Mouse (Mus musculus) spleen, postnatal 14 days (tissue): ENCODE measurements around the gene Fgf2.

Experiments
- DNase-seq, 2 experiments: peaks; one replicate each; pipeline ENCODE4 v3.0.0; 2021 to 2022; ENCODE audit warnings: low spot score in 2 of 2

Gene Fgf2

DNA sequence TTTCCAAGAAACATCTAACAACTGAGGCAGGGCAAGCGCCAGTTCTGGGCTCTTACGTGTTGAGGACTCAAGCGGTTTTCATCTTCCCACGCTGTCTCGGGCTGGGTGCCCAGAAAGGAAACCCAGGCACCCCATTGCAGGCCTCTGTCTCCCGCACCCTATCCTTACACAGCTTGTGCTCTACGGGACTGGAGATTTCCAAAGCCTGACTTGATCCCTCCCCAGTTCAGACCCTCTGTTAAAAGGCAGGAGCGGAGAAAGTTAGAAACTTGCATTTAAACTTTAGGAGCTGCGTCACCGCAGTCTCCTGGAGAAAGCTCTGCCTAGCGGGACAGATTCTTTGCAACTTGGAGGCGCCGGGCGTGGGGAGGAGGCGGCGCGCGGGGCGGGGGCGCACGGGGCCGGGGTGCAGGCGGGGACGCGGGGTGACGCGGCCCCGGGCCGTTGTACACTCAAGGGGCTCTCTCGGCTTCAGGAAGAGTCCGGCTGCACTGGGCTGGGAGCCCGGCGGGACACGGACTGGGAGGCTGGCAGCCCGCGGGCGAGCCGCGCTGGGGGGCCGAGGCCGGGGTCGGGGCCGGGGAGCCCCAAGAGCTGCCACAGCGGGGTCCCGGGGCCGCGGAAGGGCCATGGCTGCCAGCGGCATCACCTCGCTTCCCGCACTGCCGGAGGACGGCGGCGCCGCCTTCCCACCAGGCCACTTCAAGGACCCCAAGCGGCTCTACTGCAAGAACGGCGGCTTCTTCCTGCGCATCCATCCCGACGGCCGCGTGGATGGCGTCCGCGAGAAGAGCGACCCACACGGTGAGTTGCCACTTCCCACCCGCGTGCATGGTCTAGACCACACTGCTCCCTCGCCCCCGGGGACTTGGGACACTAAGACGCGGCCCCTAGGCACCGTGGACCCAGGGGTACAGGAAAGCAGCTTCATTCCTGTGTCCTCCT is at the start of gene Fgf2:
TSS of gene Fgf2 (plus strand) at position 126 of the 945 bp plus-strand sequence.
- no peak for DNase-seq

GRCm38 (mm10) chr3:37299470-37299869 is 48.7 kb upstream of the Fgf2 start:
- DNase-seq, result no peak

- peak; percentile 20 to 39 for DNase-seq
Measured at GRCm38 (mm10) chr3:37302685-37303084, 45.5 kb upstream of the Fgf2 start.

DNA sequence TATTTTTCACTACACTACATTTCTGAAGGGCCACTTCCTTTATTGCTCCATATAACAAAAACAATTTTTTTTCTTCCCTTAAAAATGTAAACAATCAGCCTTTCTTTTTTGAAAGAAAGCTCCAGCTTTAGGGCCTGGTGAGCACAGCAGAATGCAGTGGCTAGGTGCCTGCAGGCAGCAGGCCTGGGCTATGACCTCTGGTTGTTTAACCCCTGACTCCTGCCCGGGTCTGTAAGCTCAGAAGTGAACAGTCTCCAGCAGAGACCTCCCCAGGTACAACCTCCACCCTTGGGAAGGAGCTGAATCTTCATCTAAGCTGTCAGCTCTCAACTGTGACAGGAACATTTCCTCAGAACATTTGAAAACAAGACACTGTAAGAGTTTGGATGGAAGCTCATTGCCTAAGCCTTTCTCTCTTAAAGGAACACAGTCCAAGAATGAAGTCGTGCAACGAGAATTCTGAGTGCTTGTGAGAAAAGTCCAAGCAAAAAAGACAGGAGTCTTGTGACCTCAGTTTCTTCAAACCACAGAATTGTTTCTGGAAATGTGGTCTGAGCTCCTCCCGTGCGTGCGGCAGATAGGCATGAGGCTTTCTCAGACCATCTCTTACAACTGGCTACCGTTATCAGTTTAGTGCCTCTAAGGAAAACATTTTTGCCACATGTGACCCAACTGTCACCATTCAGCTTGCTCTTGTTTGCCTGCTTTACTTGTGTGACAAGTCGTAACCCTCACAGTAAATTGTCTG is 44.6 kb upstream of the Fgf2 start:
- DNase-seq, result no peak

DNA sequence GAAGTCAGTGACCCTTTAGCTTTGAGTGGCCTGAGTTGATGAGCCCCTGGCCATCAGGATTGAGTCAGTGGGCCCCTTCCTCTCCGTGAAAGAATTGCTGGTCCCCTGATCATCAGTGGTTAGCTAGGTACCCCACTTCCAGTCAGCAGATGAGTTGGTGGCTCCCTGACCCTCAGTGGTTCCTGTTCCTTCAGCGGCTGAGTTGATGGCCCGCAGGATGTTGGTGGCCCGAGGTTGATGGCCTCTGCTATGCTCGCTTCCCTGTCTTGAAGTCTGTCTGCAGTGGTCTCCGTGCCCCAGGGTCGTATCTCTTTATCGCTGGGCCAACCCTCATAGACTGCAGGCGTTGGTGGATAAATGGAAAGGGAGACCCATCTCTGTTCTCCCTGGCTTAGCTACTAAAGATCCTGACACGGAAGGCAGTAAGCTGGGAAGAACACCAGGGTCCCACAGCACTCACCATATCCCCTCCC is 36.2 kb upstream of the Fgf2 start:
- no peak for DNase-seq

DNA sequence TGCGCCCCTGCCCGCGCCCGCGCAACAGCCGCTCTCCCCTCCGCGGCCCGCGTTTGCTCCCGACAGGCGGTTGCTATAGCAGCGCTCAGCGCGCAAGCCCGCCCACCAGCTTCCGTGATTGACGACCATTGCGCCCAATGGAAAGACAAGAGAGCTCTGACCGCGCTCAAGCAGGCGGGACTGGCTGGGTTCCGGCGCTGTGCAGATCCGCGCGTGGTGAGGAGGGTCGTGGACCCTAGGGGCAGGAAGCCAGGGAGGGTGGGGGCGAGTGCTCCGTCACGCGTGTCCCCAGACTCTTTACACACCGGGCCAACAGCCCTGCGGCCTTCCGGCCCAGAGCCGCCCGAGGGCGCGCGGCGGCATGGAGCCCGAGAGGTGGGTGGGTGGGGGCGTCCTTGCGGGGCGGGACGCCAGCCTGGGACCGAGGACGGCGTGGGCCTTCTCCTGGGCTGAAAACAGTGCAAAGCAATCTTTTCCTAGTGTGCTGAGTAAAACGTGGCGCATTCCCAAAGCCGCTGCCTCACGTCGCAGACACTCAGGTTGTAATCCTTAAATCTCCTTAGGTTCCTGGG is 35.7 kb upstream of the Fgf2 start, which contains the start of the genes Bbs12 and Cetn4:
TSS of gene Bbs12 (plus strand) at position 185 of the 572 bp plus-strand sequence.
TSS of gene Cetn4 (minus strand) at position 339 of the 572 bp plus-strand sequence.
- peak; percentile 96 for DNase-seq

DNA sequence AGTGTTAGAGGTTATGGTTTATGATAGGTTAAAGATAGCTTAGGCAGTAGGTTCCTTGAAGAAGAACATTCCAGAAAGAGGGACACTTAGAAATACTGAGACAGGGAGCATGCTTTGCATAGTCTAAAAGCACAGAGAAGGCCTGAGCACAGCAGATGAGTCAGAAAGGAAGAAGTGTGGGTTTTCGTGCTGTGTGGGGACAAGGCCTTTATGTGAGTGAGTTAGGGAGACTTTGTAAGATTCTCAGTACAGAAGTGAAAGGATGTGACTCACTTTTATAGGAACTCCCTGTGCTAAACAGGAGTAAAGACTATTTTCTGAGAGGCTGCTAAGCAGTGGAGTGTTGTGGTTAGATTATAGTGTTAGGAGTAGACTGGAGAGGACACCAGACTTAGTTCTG is 34.8 kb upstream of the Fgf2 start:
- no peak for DNase-seq

GRCm38 (mm10) chr3:37316233-37316632 is 31.9 kb upstream of the Fgf2 start:
- DNase-seq, result no peak

DNA sequence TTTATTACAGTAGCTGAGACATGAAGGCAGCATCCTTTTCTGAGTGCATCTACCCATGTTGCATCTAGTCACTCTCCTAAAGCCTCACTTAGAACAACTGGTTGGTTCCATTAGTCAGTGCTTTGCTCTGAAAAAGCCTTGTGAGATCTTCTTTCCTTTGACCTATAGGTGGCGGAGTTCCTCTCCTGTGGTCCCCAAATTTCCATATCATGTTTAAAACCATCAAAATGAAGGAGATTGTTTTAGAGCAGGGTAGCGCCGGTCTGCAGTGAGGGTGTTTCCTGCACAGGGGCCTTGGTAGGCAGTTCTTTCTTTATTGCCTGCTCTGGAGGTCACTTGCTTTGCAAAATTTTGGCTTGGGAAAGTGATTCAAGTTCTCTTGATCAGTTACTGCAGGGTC is 23.8 kb upstream of the Fgf2 start:
- DNase-seq, result no peak

GRCm38 (mm10) chr3:37325317-37326112 is 22.6 kb upstream of the Fgf2 start:
- DNase-seq, result no peak

DNA sequence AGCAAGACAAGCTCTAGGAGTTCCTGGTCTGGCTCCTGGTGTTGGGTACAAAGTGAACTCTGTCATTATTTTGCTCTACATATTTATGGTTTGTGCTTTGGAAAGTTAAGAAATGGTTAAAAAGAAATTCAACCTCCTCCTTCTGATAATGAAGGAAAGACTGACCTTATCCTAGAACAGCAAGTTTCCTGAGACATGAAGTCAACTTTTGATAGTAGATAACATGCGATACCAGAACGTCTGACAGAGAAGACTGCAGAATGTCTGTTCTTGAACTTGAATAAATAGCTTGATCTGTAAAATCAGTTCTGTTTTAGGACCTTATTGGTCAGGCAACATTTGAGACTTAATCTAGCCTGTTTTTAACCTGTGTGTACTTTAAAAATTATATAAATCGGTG is 21.5 kb upstream of the Fgf2 start:
- DNase-seq, result no peak

GRCm38 (mm10) chr3:37328489-37328888 is 19.7 kb upstream of the Fgf2 start:
- no peak for DNase-seq

GRCm38 (mm10) chr3:37329963-37330362 is 18.2 kb upstream of the Fgf2 start:
- no peak for DNase-seq

GRCm38 (mm10) chr3:37331999-37332449 is 16.1 kb upstream of the Fgf2 start:
- DNase-seq, result no peak

GRCm38 (mm10) chr3:37334053-37334452 is 14.1 kb upstream of the Fgf2 start:
- no peak for DNase-seq

- no peak for DNase-seq
Measured at GRCm38 (mm10) chr3:37341110-37341509, 7.0 kb upstream of the Fgf2 start.

DNA sequence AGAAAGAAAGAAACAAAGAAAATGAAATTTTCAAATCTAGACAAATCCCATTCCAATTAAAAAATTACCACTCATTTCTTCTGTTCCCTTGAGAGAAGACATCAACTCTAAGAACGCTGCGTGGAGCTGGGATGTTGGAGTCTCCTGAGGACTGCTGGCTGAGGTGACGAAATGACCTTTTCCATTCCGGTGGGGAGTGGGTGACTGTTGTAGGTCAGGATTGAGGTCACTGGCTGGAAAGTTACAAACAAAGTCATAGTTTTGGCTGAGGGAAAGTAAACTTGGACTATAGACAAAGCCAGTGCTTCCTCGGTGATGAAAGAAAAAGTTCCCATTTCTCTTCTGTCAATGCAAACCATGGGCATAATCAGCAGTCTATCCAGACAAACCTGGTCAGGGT is 5.3 kb upstream of the Fgf2 start:
- DNase-seq, result no peak

GRCm38 (mm10) chr3:37347671-37348070 is 475 bp upstream of the Fgf2 start:
- no peak for DNase-seq

DNA sequence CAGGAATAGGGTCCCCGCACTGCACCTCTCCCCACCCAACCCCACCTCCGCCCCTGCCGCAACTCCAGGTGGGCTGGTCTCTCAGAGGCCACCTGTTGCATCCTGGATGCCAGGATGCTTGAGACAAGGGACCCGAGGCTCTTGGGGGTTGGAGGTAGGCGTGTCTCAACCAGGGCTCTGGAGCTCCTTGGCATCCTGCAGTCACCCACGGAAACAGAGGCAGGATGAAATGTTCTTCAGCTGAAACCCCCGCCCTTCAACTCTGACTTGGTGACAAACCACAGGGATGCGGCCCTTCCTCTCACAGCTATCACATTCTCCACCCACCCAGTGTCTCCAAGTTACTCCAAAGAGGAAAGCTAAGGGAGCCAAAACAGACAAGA is 1.0 kb downstream of the Fgf2 start:
- no peak for DNase-seq

GRCm38 (mm10) chr3:37350386-37350785 is 2.2 kb downstream of the Fgf2 start:
- no peak for DNase-seq

DNA sequence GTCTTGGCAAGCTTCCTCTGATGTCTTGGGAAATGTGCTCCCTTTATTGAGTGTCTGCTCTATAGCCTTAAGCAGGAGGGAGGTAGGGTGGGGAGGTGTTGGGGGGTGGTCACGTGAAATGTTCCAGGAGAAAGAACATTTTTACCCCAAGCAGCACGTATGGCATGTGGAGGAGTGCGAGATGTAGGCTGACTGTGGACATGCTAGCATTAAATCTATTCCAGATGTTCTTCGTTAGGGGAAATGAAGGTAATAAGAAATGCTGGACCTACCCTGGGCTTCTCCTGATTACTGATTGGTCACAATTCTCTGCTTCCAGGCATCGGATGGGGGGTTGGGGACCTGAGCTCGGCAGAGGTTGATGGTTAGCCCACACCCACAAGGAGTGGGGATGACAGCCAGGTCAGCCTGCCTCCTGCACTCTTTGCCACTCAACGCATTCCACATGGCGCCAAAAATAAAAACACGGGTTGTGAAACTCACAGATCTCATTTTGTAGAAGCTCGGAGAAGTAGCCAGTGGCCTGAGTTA is 5.9 kb downstream of the Fgf2 start:
- DNase-seq, result no peak
